ENCODE assay signal across 8 mouse cellular contexts in the genomic region with DNA sequence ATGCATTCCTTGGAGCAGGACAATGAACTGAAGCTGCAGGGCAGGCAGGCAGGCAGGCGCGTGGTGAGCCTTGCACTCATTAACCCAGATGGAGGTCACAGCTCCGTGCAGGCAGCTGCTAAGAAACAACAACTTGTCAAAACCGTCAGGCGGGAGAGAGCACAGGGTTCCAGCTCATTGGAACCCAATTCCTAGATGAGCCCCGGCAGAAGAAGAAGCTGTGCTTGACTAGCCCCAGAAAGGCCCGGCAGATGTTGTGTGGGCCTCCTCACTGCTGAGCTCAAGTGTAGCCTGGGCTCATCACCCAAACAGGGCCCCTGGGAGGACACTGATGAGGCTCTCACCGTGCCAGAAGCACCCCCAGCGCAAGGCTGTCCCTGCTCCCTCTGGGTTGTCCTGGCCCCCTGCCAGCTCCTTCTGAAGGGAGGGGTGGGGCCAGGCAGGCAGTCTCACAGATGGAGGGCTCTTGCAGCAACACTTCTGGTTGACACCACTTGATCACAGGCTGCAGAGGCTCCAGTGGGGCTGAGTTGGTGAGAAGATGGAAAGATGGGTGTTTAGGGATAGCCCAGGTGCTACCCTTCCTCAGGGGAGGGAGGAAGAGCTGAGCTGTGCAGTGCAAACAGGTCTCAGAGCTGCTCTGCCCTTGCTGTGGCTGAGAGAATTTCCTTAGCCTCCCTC. TPM values are rescaled to one million over a fixed set of nuclear protein-coding genes. Genes with fewer than 3 reads are reported as not detected.
A peak's percentile ranks its signal among the peaks of the same experiment; 100 is the strongest.
DNase-seq lines count a peak whose midpoint lies in the region; ATAC-seq lines count a peak whose summit lies in the region.

No protein-coding gene starts in this region.

- no peaks in the 10 kb centered on the region for H3K27me3 ChIP-seq in forebrain, embryonic 10.5 days (ENCODE audit: poor library complexity, severe bottlenecking)
- no peaks in the 10 kb centered on the region for H3K27me3 ChIP-seq in heart, embryonic 16.5 days (ENCODE audit: control insufficient read depth, insufficient read depth, low read length)
- no peaks in the 10 kb centered on the region for H3K27me3 ChIP-seq in neural tube, embryonic 12.5 days (replicated peaks)

- peak overlapping the region; percentile 72 for H3K27ac ChIP-seq in forebrain, embryonic 10.5 days
- no peak overlapping the region for H3K27ac ChIP-seq in heart, embryonic 16.5 days (ENCODE audit: low read length)
- no peak overlapping the region for H3K27ac ChIP-seq in neural tube, embryonic 12.5 days

- H3K9ac ChIP-seq in heart, embryonic 16.5 days (ENCODE audit: low read length) = no peak overlapping the region
- 0 out of 2 replicates have a peak overlapping the region, but pooled peaks have one; percentile 3 for H3K9ac ChIP-seq in neural tube, embryonic 12.5 days

- 30% methylated on average over 9 of the region's 9 CpGs for WGBS in forebrain, embryonic 10.5 days
- 17% methylated on average over 9 of the region's 9 CpGs for WGBS in heart, embryonic 16.5 days
- 15% methylated on average over 9 of the region's 9 CpGs for WGBS in neural tube, embryonic 12.5 days

- peak; percentile 15 to 38 for DNase-seq in cerebellum, adult 18-20 months
- DNase-seq in cerebellum, adult 9-10 months = no peak
- peak; percentile 15 to 57 for DNase-seq in adrenal gland, adult (ENCODE audit: inconsistent age in 2 of 2, low spot score in 1 of 2)
- peak; percentile 16 for DNase-seq in forebrain, embryonic 10.5 days (ENCODE audit: extremely low spot score, low spot score)
- peak; percentile 80 to 94 for DNase-seq in kidney, postnatal 25 days
- no peak for DNase-seq in T-cell, adult 2 months (ENCODE audit: low spot score)

- no peak overlapping the region for H3K4me3 ChIP-seq in forebrain, embryonic 10.5 days
- H3K4me3 ChIP-seq in heart, embryonic 16.5 days (ENCODE audit: low read length) = no peak overlapping the region
- H3K4me3 ChIP-seq in neural tube, embryonic 12.5 days = no peak overlapping the region

- peaks cover 12% of the 10 kb centered on the region for H3K4me1 ChIP-seq in forebrain, embryonic 10.5 days
- H3K4me1 ChIP-seq in heart, embryonic 16.5 days (ENCODE audit: control insufficient read depth, insufficient read depth, low read length) = peaks cover 4% of the 10 kb centered on the region; the same call in 1 of the 2 replicates
- peaks cover 8% of the 10 kb centered on the region for H3K4me1 ChIP-seq in neural tube, embryonic 12.5 days

- peak; percentile 52; the same call in 1 of the 2 replicates for ATAC-seq in heart, embryonic 16.5 days (replicated peaks; ENCODE audit: extremely low read depth, insufficient read depth, low FRiP score)
- ATAC-seq in neural tube, embryonic 12.5 days (ENCODE audit: low FRiP score, low read depth) = peak; percentile 56

- no peak overlapping the region for H3K4me2 ChIP-seq in heart, embryonic 16.5 days (ENCODE audit: low read depth, low read length)
- 0 out of 2 replicates have a peak overlapping the region, but pooled peaks have one; percentile 8 for H3K4me2 ChIP-seq in neural tube, embryonic 12.5 days (replicated peaks)

- no peaks in the 10 kb centered on the region for H3K36me3 ChIP-seq in forebrain, embryonic 10.5 days (replicated peaks)
- no peaks in the 10 kb centered on the region for H3K36me3 ChIP-seq in heart, embryonic 16.5 days (ENCODE audit: control insufficient read depth, insufficient read depth)
- no peaks in the 10 kb centered on the region for H3K36me3 ChIP-seq in neural tube, embryonic 12.5 days

- H3K9me3 ChIP-seq in forebrain, embryonic 10.5 days = no peaks in the 10 kb centered on the region
- H3K9me3 ChIP-seq in heart, embryonic 16.5 days (replicated peaks; ENCODE audit: control insufficient read depth, low read length) = no peaks in the 10 kb centered on the region
- no peaks in the 10 kb centered on the region for H3K9me3 ChIP-seq in neural tube, embryonic 12.5 days

RNA-seq across cellular contexts. Expression of gene Maf, which starts 58.8 kb away (rescaled TPM):
- 2.0 and 2.1 TPM in 2 replicates for polyA plus RNA-seq in forebrain, embryonic 10.5 days (2016; fragmentation: Nextera tagmentation; extraction: Ambion mirVana)
- polyA plus RNA-seq in heart, embryonic 16.5 days (2015; fragmentation: Nextera tagmentation; extraction: Ambion mirVana) = 2.6 and 3.2 TPM in 2 replicates
- 7.2 and 7.4 TPM in 2 replicates for polyA plus RNA-seq in neural tube, embryonic 12.5 days (2016; fragmentation: Nextera tagmentation; extraction: Ambion mirVana)

Comparison
In these comparisons a context has a peak if more than half of its experiments do, and no peak if none do; other contexts are left out.
1. DNase-seq: peak in cerebellum, adult 18-20 months (2 of 2), adrenal gland, adult (2 of 2), forebrain, embryonic 10.5 days (single experiment) and kidney, postnatal 25 days (2 of 2); none in cerebellum, adult 9-10 months (single experiment) and T-cell, adult 2 months (single experiment).